Mouse (Mus musculus): Measurements from ENCODE around the gene Edn3.

The Edn3 gene

DNA sequence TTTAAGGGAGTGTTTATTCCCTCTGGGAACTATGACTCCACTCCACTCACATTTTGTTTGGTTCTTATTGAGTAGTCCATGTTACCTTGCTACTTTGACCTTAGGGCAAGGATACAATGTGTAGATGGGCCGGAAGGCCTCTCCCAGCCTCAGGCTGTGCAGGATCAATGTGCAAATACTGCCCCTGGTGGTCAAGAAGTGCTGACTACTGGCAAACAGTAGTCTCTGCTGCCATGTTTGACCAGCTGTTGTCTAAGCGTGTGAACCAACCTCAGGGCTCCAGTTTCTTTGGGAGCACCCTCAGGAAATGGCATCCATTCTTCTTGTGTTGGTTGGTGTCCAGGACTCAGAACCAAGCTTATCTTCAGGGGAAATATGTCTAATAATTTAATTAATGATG, 36.6 kb downstream of the Edn3 start:
- DNase-seq (ENCODE audit: low spot score) = no peak

DNA sequence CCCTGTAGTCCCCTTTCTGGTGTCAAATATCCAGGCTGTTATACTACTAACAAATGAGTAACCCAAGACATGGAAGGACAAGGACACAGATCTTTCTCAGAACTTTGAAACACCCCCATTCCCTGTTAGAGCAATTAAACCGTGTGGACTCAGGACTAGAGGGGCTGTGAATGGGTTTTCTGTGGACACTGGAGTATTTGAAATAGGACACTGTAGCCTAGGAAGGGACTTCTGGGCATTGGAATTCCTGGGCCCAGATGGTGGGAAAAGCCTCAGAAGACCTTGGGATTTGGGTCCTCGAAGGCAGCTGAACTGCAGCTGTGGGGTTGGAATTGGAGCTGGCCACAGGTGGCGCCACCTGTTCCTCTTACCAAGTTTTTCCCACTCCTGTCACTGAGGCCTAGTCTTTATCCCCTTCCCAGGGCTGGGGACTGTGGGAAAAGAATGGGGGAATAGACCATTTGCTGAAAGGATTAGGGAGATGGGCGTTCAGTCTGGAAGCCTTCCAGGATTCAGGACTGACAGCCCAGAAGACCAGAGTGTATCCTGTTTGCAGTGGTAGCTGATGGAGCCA, 37.2 kb downstream of the Edn3 start:
- DNase-seq (ENCODE audit: low spot score) = no peak

DNA sequence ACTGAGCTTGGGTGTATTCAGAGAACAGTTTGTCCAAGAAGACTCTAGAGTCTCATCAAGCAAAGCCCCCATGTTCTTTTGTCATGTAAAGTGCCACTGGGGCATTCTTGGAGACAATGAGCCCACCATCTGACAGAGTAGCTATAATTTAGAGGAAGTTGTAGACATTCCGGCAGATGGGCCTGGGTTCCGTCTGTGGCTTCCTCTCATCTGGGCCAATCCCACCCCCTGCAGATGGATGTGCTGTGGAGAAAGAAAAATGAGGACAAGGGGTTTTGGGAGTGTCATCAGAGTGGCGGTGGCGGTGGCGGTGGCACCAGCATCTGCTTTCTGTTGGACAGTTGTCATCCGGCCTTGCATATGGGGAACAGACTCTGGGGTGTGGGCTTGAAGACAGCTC, 42.0 kb downstream of the Edn3 start:
- DNase-seq (ENCODE audit: low spot score) = no peak

DNA sequence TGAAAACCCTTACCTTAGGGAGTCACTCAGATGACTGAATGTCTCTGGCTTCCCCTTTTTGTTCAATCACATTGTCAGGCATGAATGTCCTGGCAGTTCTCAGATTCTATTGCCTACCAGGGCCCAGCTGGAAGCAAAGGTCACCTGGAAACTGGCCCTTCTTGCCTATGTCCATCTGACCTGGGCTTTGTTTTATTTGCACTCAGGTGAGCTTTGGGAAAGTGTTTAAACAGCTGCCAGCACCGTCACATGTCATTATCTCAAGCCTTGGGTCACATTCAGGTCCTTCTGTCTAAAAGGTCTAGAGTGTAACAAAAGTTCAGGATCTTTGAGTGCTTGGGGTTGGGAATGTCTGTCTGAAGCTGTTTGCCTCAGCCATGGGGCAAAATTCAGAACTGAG, 43.2 kb downstream of the Edn3 start:
- no peak for DNase-seq (ENCODE audit: low spot score)

DNA sequence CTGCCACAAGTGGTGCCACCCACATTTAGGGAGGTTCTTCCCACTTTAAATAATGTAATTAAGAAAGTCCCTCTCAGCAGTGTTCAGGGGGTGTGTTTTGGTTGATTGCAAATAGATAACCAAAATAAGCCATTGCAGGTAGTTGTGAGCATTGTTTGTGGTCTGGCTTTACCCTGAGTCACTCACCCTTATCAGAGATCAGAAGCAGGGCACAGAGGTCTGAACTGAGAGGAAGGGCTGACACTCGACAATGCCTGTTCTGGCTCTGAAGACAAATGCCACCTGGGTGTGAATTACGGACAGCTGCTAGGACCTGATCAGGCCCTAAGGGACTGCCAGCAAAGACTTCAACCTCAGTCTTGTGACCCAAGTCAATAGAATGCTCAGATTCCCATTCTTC, 47.5 kb downstream of the Edn3 start:
- DNase-seq (ENCODE audit: low spot score) = no peak

DNA sequence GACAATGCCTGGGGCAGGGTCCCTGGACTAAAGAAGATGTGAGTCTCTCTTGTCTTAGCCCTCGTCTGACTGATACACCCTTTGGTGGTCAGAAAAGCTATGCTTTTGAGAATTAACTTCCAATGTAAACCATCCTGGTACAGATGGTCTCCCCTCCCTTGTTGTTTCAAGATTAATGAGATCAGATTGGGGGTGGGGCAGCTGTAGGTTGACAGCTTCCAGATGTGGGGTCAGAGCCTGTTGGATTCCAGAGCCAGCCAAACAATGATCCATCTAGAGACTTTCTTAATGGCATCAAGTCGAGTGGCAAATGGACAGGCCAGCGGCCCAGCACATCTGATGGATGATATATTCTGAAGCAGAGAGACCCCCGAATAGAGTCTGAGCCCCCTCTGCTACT, 48.9 kb downstream of the Edn3 start:
- DNase-seq (ENCODE audit: low spot score) = no peak

DNA sequence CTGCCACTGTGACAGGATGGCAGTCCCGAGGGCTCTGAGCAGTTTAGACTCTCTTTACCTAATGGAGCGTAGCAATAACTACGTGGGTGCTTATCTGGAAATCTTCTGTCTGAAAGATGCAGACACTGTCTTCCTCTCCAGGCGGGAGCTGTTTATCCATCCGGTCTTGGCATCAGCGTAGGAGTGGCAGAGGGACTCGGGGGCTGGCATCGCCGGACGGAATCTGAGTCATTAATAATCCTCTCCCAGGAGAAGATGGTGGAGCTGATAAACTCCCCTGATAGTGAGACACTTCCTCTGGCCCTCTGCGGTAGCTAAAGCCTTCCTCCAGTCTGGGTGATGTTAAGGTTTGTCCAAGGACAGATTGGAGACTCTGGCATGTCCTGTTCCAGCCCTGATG, 52.9 kb downstream of the Edn3 start:
- no peak for DNase-seq (ENCODE audit: low spot score)

DNA sequence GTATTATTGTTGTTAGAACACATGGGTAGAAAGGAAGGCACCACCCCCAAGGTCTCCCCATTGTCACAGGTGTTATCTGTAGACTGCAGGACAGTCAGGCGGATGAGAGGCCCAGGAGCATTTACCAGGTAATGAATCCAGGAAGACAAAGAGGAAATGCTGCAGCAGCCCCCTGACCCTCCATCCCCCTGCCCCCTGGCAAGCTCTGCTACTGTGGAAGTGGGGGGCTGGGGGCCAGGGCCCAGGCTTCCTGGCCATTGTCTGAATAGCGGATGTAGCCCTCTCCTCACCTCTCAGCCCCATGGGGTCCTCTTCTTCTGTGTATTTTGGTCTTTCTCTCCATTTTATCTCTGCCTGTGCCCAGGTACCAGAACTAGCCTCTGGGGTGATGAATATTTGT, 55.7 kb downstream of the Edn3 start:
- no peak for DNase-seq (ENCODE audit: low spot score)

DNA sequence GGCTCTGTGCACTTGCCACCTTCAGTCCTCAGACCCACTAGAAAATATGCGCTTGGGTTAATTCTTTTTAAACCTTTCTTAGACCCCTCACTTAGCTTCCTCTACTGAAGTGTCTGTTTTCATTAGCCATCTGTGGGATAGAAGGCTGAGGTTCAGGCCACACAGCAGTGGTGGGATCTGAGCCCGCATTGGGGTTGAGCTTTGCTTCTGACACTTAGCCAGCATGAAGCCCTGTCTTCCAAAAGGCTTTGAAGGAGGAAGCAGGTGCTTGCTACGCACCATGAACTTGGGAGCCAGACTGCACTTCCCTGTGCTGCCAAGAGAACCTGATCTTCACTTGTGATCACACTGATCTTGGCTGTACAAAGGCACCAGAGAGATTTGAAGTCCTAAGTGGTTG, 59.9 kb downstream of the Edn3 start:
- DNase-seq (ENCODE audit: low spot score) = no peak

DNA sequence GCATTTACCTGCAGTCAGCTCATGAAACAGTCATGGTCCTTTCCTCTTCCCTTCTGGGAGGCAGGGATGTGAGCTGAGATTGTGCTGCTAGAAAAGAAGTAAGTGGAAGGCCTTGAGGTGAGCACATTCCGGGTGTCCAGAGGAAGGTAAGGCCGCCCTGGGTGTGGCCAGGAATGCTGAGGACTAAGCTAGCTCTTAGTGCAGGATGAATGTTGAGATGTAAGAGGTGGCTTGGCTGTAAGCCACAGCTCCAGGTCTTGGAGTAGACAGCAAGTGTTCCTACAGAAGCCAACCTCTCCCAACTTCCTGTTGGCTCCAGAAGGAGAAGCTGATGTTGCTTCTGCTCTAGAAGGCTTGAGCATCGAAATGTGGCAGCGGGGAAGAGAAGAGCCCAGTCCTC, 67.4 kb downstream of the Edn3 start:
- no peak for DNase-seq (ENCODE audit: low spot score)

DNA sequence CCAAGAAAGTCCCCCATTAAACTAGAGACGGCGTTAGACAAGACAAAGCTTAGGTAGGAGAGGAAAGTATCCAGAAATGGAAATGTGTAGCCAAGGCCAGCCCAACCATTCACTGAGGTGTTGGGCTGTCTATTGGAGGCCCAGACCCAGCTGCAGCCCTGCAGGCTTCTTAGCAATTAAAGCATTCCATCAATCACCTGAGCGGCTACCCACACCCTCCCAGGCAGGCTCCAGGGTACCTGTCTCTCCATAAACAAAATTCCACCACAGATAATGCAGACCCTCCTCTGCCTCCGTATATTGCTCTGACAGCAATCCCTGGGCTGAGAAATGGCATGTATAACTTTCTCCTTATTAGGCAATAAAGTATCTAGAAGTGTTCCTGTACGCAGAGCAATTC, 73.2 kb downstream of the Edn3 start:
- DNase-seq (ENCODE audit: low spot score) = no peak
